Mouse (Mus musculus) bone marrow, adult 2 months (tissue): ENCODE results near the gene D830030K20Rik. TPM values are rescaled to one million over a fixed set of nuclear protein-coding genes. Genes with fewer than 3 reads are reported as not detected.
"Not testable (repeated sequence)": the region's sequence is repeated elsewhere in the genome, so short reads cannot be mapped to it uniquely, and the experiment has no call there.

ENCODE experiments used
- H3K27ac ChIP-seq: fragments of 200-500 bp; 2 replicates; pipeline ENCODE4 v1.5.1; 2012; ENCODE audit warnings: low read depth, mild to moderate bottlenecking, control low read depth, inconsistent platforms, low read length; ENCODE audit not compliant: control insufficient read depth, poor library complexity, insufficient read depth
- H3K4me1 ChIP-seq: fragments of 200-500 bp; 2 replicates; pipeline ENCODE4 v1.6.1; 2011; ENCODE audit warnings: low read length; ENCODE audit not compliant: control insufficient read depth, insufficient read depth
- H3K4me3 ChIP-seq: fragments of 200-500 bp; replicated peaks from 2 replicates; pipeline ENCODE3; 2011; ENCODE audit warnings: mild to moderate bottlenecking, low read depth, low read length, control low read depth; ENCODE audit not compliant: control insufficient read depth
- WGBS: fragments of 180-500 bp; shearing (Covaris S2); methylation state at CpG from one replicate; pipeline ENCODE4 v1.1.7; 2018; 5-methylcytosine and 5-hydroxymethylcytosine counted together
- polyA plus RNA-seq: library from polyadenylated mRNA; stranded (reverse); fragments of >200 nt; gene quantifications from 2 replicates; pipeline ENCODE4 v1.2.4, GENCODE M21; 2011; ENCODE audit warnings: low replicate concordance; ENCODE audit not compliant: missing spikeins, insufficient read depth, insufficient read length

Gene D830030K20Rik
- not detected in 2 replicates for polyA plus RNA-seq

DNA sequence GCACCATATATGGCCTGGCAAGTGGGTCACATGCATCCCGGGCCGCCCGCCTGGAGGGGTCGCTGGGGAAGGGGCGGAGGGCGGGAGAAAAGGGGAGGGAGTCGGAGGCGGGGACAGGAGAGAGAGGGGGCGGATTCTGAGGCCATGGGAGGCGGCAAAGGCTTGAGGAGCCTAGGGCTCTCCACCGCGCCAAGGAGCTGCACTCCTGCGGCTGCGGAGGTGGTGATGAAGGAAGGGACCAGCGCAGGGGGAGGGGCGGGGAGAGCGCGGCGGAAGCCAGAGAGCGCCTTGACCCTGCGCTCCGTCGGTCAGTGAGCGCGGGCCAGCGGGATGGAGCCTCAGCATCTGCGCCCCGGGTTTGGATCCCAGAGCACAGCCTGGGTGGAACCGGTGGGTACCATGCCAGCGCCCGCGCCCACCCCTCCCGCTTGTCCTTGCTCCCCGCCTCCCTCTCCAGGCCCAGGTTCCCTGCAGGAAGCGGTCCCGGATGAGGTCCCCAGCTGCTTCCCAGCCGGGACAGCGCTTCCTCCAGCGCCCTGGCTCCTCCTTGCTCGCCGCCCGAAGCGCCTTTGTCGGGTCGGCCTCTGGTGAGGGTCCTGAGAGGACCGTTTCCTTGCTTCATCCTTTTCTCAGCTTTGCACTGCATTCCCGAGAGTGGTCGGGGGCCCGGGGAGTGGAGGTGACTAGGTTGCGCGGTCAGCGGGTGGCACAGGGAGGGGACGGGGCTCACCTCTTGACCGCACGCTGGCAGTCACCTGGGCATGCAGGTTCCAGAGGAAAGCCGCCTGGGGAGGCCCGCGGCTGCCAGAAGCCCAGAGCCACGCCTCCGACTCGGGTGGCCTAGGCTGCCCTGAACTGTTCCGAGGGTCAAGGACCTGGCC, at the start of gene D830030K20Rik:
Gene D830030K20Rik (plus strand): TSS at position 217 of the 881 bp plus-strand sequence.
- H3K4me3 ChIP-seq, H3K27ac ChIP-seq, H3K4me1 ChIP-seq: not testable (repeated sequence)
- 3% methylated on average over 25 of the region's 62 CpGs for WGBS

DNA sequence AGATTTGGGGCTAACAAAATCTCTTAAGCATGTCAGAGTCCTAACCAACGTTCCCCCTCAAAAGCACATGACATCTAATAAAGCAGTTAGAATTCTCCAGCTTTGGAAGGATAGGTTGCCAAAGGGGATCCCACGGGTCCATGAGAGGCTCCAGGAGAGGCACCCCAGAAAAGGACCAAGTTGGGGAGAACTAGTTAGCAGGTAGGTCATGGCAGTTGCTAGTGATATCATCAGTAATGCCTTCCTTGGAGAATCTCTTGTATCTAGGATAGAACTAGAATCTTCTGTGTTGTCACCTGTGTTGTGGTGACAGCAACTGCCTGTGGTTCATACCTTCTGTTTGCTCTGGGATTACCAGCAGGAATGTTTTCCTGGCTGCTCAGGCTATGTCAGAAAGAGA, 20.3 kb upstream of the D830030K20Rik start, which contains the start of gene Gm5795:
Gene Gm5795 (plus strand): TSS at position 301 of the 400 bp plus-strand sequence.
- no CpG with 5 or more reads among the region's 2 CpGs for WGBS
- H3K4me1 ChIP-seq, H3K27ac ChIP-seq, H3K4me3 ChIP-seq: not testable (repeated sequence)

GRCm38 (mm10) chr14:3209367-3209766, 1.1 kb downstream of the D830030K20Rik start:
- 16% methylated on average over 10 of the region's 11 CpGs for WGBS
- H3K4me1 ChIP-seq, H3K27ac ChIP-seq, H3K4me3 ChIP-seq: not testable (repeated sequence)

DNA sequence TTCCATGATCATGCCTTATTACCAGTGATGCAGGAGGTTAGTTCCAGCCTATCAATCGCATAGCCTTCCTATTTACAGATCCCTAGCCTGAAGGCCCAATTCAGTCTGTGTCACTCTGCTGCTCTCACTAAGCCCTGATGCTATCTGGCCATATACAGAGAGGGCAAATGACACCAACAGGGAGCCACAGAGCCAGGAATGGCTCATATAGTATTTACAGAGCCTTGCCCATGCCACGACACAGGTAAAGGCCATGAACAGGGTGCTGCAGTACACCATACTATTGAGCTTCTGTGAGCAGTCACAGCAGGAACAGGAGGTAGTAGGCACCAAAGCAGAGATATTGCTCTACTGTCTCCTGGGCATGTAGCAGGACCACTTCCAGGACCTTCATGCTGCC, 54.2 kb downstream of the D830030K20Rik start:
- WGBS: 75% methylated on average over 2 of the region's 2 CpGs
- H3K27ac ChIP-seq, H3K4me1 ChIP-seq, H3K4me3 ChIP-seq: not testable (repeated sequence)

Other genes starting within 250 kb of the D830030K20Rik start
- gene Gm2888, start 178.5 kb upstream of the D830030K20Rik start, polyA plus RNA-seq: not detected in 2 replicates
- gene Gm2897, start 159.2 kb upstream of the D830030K20Rik start, polyA plus RNA-seq: not detected in 2 replicates
- gene Gm10340, start 74.5 kb upstream of the D830030K20Rik start, polyA plus RNA-seq: not detected in 2 replicates
- not detected in 2 replicates for gene Gm5795, start 20.2 kb upstream of the D830030K20Rik start, polyA plus RNA-seq
- not detected in 2 replicates for gene Gm2956, start 124.1 kb downstream of the D830030K20Rik start, polyA plus RNA-seq
- gene Gm10413, start 186.6 kb downstream of the D830030K20Rik start, polyA plus RNA-seq: not detected in 2 replicates
- not detected in 2 replicates for gene Gm10409, start 204.1 kb downstream of the D830030K20Rik start, polyA plus RNA-seq
- not detected in 2 replicates for gene Gm3005, start 219.6 kb downstream of the D830030K20Rik start, polyA plus RNA-seq
- not detected in 2 replicates for gene Gm10408, start 240.9 kb downstream of the D830030K20Rik start, polyA plus RNA-seq